Mouse (Mus musculus) right cerebral cortex, adult 2 months (tissue): ENCODE data around the gene Alcam.

Source experiments
- DNase-seq, 2 experiments: peaks; one replicate each; pipeline ENCODE4 v3.0.0; 2021 to 2022; ENCODE audit warnings: low spot score in 2 of 2

The Alcam gene

DNA sequence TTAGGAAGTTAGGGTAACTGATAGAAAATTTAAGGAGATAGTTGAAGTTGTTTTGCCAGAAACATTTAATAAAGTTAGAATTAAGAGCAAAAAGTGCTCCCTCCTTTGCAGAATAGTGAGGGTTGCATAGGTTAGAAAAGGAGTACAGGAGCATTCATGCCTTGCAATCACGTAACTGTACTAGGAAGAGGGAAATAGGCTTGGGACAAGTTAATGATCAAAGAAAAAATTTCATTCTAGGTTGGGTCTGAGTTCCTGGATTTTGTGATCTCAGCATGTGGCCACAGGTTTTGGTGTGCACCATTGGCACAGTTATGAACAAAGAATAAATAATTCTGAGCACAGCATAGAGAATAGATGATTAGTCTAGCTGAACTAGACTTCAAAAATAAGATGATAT is 192.1 kb downstream of the Alcam start:
- DNase-seq, result no peak

DNA sequence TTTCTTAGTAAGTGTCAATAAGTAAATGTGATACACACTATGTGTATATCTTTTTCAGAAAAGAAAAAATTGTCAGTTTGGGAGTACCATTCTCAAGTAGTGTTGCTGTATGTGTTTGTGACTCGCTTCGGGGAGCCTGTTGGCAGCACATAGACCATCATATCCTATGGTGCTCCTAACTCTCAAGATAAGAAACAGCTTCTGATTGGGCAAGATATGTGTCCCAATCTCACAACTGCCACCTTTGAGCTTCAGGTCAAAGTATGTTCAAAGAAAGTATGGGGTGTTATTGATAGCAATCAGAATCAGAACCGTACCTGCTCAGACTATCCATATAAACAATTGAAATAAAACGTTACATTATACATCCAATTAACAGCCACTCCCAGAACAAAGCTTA is 202.9 kb downstream of the Alcam start:
- no peak for DNase-seq

DNA sequence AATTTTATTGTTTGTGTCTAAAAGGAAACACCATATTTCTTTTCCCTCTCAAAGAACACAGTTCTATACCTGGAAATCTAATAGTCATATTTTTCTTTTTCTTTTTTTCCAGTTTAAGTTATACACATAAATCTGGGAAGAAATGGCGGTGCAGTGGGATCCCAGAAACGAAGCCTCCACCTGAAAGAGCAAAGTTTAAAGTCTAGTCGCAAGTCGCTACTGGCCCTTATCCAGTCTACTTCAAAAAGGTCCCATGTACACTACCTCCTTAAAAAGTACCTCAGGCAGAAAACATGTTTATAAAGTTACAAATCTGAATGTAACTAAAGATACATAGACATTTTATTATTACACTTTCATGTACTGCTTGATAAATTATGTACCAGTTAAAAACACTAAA is 203.7 kb downstream of the Alcam start:
- DNase-seq, result no peak

DNA sequence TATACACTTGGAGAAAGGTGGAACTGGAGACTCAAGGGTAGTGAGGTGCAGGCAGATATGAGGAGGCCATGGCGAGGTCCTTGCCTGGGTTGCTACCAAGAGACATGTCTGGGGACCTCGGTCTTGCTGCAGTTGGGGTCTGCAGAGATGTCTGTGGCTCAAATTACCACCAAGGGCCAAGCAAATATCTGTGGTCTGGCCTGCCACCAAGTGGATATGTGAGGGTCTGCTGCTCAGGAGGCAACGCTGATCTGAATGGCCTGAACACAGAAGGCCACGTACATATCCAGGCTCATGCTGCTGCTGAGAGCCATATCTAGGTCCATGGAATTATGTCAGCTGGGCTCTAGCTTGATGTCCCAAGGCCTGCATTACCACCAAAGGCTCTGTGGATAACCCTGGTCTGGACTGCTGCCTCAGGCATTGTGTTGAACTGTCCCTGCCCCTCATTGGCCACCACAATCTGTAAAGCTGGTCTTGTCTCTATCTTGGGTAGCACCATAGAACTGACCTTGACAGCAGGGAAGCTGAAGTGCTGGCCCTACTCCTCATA is 210.4 kb downstream of the Alcam start:
- DNase-seq, result no peak

GRCm38 (mm10) chr16:52242144-52242543 is 211.7 kb downstream of the Alcam start:
- DNase-seq, result no peak

- DNase-seq, result peak; percentile 51 to 57
These were observed 223.9 kb downstream of the Alcam start for GRCm38 (mm10) chr16:52229930-52230329.

DNA sequence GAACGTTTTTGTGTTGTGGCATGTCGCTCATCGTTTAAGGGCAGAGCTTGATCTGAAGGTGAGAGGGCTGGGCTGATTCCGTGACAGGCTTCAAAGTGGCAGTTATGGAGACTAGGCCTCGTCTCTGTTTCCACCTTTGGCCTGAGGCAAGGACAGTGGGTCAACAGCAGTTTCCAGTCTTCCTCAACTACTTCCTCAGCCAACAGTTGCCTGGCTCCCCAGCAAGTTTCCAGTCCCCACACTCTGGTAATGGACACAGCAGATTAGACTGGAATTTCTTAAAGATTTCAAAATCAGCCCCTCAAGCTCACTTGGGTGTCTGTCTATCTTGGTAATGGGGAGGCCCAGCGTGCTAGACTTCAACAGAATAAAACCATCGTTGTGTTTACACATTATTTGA is 224.4 kb downstream of the Alcam start:
- DNase-seq, result no peak

DNA sequence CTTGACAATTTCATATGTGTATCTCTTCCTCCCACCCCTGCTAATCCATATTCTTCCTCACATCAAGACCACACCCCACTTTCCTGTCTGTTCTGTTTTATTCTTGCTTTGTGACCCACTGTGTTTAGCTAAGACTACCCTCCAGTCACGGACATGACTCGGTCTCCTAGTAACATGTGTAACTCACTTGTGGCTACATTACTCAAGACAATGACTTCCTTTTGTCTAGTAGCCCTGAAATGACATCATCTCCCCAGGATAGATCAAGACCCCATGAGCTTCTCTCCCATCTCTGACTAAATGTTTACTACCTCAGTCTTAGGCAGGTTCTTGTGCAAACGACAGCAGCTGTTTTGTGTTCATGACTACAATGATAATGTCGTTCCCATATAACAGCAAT is 231.0 kb downstream of the Alcam start:
- no peak for DNase-seq

DNA sequence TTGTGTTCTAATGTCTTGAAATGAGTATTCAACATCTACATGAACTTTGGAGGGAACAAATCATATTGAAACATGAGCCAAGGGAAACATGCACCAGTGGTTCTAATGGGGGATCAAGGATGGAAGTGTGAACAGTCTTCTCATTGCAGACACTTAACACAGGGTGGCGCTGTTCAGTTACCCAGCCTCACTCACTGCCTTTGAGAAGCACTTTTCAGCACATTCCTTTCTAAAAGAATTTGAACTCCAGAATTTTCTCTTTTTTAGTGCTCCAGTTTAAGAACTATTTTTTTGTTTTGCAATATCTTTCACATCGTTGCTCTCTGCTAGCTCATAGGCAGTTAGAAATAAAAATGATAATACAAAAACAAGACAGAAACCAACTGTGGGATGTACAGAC is 234.8 kb downstream of the Alcam start:
- DNase-seq, result peak; percentile 52 to 64

- DNase-seq, result no peak
These were observed 242.8 kb downstream of the Alcam start for GRCm38 (mm10) chr16:52210844-52211606.

GRCm38 (mm10) chr16:52200107-52200506 is 253.8 kb downstream of the Alcam start:
- DNase-seq, result no peak
